Mouse (Mus musculus) testis, adult 2 months (tissue): Measurements from ENCODE around the gene Tsc22d3.

Experiments
- CTCF ChIP-seq: fragments of 200-500 bp; IDR thresholded peaks from 2 replicates; pipeline ENCODE4 v1.5.1; 2012; ENCODE audit warnings: low read depth, mild to moderate bottlenecking, inconsistent platforms, low read length, moderate library complexity; ENCODE audit not compliant: control insufficient read depth, insufficient read depth, insufficient replicate concordance
- POLR2A ChIP-seq: fragments of 200-500 bp; IDR thresholded peaks from 2 replicates; pipeline ENCODE4 v1.6.1; 2012; ENCODE audit warnings: low read depth, mild to moderate bottlenecking, inconsistent platforms, low read length, moderate library complexity; ENCODE audit not compliant: control insufficient read depth

DNA sequence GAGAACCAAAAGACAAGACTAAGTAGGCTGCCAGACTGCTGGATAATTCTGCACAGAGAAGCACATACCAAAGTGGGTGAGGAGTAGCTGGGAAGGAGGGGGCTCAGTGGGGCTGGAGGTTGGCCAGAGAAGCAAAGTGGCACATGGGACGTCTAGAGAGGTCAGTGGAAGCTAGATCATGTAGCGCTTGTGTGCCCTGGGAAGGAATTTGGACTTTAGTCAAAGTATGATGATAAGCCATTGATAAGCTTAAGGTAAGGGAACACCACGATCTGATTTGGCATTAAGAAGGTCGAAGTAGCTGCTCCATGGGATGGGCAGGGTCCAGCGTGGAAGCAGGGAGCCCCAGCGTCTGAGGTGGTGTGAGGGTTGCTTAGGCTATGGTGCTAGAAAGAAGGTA lies 68.1 kb downstream of the Tsc22d3 start:
- TF ChIP-seq CTCF (no peak), POLR2A (no peak)
